Mouse (Mus musculus) adipose tissue, adult 10 weeks (tissue): ENCODE measurements around the gene Fem1a. TPM values are rescaled to one million over a fixed set of nuclear protein-coding genes. Genes with fewer than 3 reads are reported as not detected.

ENCODE experiments used
- polyA plus RNA-seq: library from polyadenylated mRNA; stranded (reverse); fragments of 350-450 nt; fragmentation: Illumina TruSeq; extraction: RNeasy Lipid Tissue Mini Kit (QIAGEN cat#74804); gene quantifications from one replicate; pipeline ENCODE4 v1.2.3, GENCODE M21; 2014; ENCODE audit warnings: low read depth, low replicate concordance

The Fem1a gene
- polyA plus RNA-seq, result 14.1 TPM

GRCm38 (mm10) chr17:56256239-56256881 lies at the start of gene Fem1a:
Gene Fem1a (plus strand): TSS chr17:56256810.

GRCm38 (mm10) chr17:56218377-56219191 lies 38.0 kb upstream of the Fem1a start, which contains the start of gene Dpp9:
Gene Dpp9 (minus strand): TSS chr17:56218905.

GRCm38 (mm10) chr17:56276643-56277566 lies 20.3 kb downstream of the Fem1a start, which contains the start of gene Ticam1:
Gene Ticam1 (minus strand): TSS chr17:56276786.

GRCm38 (mm10) chr17:56292531-56293222 lies 36.1 kb downstream of the Fem1a start, which contains the start of gene Plin3:
Gene Plin3 (minus strand): TSS chr17:56292873.

GRCm38 (mm10) chr17:56300186-56300585 lies 43.6 kb downstream of the Fem1a start, which contains the start of gene Arrdc5:
Gene Arrdc5 (minus strand): TSS chr17:56300286.

GRCm38 (mm10) chr17:56303160-56303846 lies 46.7 kb downstream of the Fem1a start, which contains the start of gene Uhrf1:
Gene Uhrf1 (plus strand): TSS chr17:56303321.

Other genes with a start within 250 kb of the Fem1a start
- 43.8 TPM for gene Sh3gl1, start 220.2 kb upstream of the Fem1a start, polyA plus RNA-seq
- gene Chaf1a, start 216.4 kb upstream of the Fem1a start, polyA plus RNA-seq, result 4.7 TPM
- gene Ubxn6, start 181.8 kb upstream of the Fem1a start, polyA plus RNA-seq, result 75.3 TPM
- 58.6 TPM for gene Hdgfl2, start 177.2 kb upstream of the Fem1a start, polyA plus RNA-seq
- gene Plin4, start 147.0 kb upstream of the Fem1a start, polyA plus RNA-seq, result 510 TPM
- 10.4 TPM for gene Plin5, start 139.2 kb upstream of the Fem1a start, polyA plus RNA-seq
- gene Lrg1, start 134.8 kb upstream of the Fem1a start, polyA plus RNA-seq, result 160 TPM
- 5.5 TPM for gene Sema6b, start 116.5 kb upstream of the Fem1a start, polyA plus RNA-seq
- 1.7 TPM for gene Tnfaip8l1, start 94.3 kb upstream of the Fem1a start, polyA plus RNA-seq
- gene Mydgf, start 72.9 kb upstream of the Fem1a start, polyA plus RNA-seq, result 63.5 TPM
- gene Dpp9, start 37.9 kb upstream of the Fem1a start, polyA plus RNA-seq, result 24.6 TPM
- gene Ticam1, start 20.0 kb downstream of the Fem1a start, polyA plus RNA-seq, result 14.9 TPM
- 42.2 TPM for gene Plin3, start 36.1 kb downstream of the Fem1a start, polyA plus RNA-seq
- gene Arrdc5, start 43.5 kb downstream of the Fem1a start, polyA plus RNA-seq, result 3.3 TPM
- 6.0 TPM for gene Uhrf1, start 46.5 kb downstream of the Fem1a start, polyA plus RNA-seq
- gene Kdm4b, start 69.3 kb downstream of the Fem1a start, polyA plus RNA-seq, result 28.3 TPM
- 49.8 TPM for gene Ptprs, start 219.7 kb downstream of the Fem1a start, polyA plus RNA-seq